Mouse (Mus musculus) thymus, postnatal 0 days (tissue): ENCODE results near the gene Gm2016. TPM values are rescaled to one million over a fixed set of nuclear protein-coding genes. Genes with fewer than 3 reads are reported as not detected.
"Not testable (repeated sequence)": the region's sequence is repeated elsewhere in the genome, so short reads cannot be mapped to it uniquely, and the experiment has no call there.

Experiments used
- DNase-seq: peaks from one replicate; pipeline ENCODE4 v3.0.0-alpha.2; 2015; ENCODE audit warnings: low spot score
- polyA plus RNA-seq: library from polyadenylated mRNA; unstranded; fragments of >200 nt; fragmentation: Nextera tagmentation; extraction: Ambion mirVana; gene quantifications from 2 replicates; pipeline ENCODE4 v1.2.1, GENCODE M21; 2015

Gm2016 gene
- 0.12 TPM in 2 replicates for polyA plus RNA-seq

GRCm38 (mm10) chr12:87873772-87874171 is at the start of gene Gm2016:
Gene Gm2016, plus strand, starts transcription at chr12:87874072.
- not testable (repeated sequence) for DNase-seq

DNA sequence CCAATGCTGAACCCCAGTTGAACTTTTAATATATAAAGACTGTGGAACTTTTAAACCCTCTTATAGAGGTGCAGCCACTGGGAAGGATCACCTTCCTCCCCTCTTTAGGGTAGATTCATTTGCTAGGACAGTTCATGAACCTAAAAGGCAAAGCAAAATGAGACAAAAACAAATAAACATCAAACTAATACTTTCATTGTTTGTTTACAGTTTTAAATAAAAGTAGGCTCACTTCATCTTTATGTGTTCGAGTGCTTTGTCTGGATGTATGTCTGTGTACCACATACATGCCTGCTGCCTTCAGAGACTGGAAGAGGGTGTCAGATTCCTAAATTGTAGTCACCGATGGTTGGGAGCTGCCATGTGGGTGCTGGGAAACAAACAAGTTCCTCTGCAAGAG is 31.6 kb upstream of the Gm2016 start, which contains the start of gene Gm2001:
Gm2001 (minus strand) TSS at position 101 of the 400 bp plus-strand sequence.
- not testable (repeated sequence) for DNase-seq

DNA sequence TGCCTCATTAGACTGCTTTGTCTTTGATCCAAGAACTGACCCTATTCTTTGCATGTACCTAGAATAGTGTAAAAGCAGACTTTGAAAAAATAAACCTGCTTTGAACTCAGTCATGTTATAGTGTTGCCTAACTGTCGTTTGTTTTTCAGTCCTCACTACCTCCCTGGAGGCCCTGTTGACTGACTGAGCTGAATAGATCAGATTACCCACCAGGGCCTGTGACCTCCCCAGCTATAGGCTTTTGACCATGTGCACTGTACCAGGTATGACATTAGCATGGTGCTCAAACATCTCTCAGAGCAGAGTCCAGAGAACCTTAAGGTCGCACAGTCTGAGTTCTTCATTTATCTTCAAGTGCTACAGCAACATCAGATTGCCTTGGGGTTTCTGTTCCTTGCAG is 23.2 kb upstream of the Gm2016 start:
- DNase-seq = not testable (repeated sequence)

GRCm38 (mm10) chr12:87856067-87856466 is 17.8 kb upstream of the Gm2016 start:
- DNase-seq = not testable (repeated sequence)

DNA sequence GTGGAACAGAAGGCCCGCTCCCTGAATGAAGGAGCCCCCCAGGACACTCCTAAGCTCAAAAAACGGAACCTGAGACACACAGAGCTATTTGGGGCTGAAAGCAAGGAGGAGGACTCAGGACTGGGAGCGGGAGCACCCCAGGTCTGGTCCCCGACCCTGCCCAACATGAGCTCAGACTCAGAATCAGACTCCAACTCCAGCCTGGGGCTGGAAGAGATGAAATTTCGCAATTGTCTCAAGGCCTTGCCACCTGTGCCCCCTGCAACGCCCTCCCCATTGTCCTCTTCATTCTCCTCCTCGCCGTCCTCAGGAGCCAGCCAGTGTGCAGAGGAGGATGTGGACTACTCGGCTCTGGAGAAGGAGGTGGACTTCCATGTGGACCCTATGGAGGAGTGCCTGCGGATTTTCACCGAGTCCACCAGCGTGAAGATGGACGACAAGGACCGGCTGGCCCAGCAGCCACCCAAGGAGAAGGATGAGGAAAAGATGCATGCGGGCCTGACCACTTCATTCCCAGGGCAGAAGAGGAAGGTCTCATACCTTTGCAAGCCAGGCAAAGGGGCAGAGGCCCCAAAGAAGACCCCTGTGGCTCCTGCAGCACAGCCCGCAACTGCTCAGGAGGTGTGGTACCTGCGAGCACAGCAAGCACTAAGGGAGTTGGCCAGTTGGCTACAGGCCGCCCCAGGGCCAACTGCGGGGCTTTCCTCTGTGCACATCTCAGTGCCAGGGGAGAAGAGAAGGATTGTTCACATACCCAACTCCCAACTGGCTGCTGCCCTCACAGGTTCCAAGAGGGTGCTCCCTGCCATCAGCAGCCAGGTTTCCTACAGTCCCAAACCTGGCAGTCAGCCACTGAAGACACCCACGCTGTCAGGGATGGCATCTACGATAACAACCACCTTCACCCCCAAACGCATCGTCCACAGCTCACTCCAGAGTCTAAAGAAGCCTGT is 11.9 kb upstream of the Gm2016 start:
- DNase-seq = not testable (repeated sequence)

DNA sequence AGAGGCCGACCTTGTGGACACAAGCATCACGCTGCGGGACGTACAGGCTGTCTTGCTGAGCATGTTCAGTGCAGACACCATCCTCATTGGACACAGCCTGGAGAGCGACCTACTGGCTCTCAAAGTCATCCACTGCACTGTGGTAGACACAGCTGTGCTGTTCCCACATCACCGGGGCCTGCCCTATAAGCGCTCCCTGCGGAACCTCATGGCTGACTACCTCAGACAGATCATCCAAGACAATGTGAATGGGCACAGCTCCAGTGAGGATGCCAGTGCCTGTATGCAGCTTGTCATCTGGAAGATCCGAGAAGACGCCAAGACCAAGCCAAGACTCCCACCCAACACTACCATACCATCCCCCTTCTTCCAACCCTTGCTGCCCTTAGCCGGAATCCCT is 10.2 kb upstream of the Gm2016 start:
- not testable (repeated sequence) for DNase-seq

GRCm38 (mm10) chr12:87864048-87864447 is 9.8 kb upstream of the Gm2016 start:
- DNase-seq = not testable (repeated sequence)

DNA sequence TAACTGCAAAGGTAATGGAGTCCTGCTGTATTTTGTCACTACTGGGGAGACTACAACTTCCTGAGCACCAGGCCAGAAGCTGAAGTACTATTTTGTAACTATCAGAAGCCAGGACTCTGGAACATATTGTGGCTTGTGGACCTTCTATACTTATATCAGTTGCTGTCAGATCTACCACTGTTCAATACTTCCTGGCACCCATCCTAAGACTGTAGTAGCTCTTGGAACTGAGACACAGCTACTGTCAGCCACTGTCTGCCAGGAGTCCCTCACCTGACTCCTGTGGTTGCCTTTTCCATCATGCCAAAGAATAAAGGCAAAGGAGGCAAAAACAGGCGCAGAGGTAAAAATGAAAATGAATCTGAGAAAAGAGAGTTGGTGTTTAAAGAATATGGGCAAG is 21.2 kb downstream of the Gm2016 start, which contains the start of gene Gm2022:
Gm2022 (plus strand) TSS at position 301 of the 400 bp plus-strand sequence.
- not testable (repeated sequence) for DNase-seq

DNA sequence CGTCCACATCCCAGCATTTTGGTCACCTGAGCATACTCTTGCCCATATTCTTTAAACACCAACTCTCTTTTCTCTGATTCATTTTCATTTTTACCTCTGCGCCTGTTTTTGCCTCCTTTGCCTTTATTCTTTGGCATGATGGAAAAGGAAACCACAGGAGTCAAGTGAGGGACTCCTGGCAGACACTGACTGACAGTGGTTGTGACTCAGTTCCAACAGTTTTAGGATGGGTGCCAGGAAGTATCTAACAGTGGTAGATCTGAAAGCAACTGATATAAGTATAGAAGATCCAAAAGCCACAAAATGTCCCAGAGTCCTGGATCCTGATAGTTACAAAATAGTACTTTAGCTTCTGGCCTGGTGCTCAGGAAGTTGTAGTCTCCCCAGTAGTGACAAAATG is 45.8 kb downstream of the Gm2016 start, which contains the start of gene Gm2035:
Gm2035 (minus strand) TSS at position 137 of the 400 bp plus-strand sequence.
- not testable (repeated sequence) for DNase-seq

Other genes starting within 250 kb of the Gm2016 start
- gene Gm16381, start 229.5 kb upstream of the Gm2016 start, polyA plus RNA-seq = not detected in 2 replicates
- gene Gm21319, start 98.3 kb upstream of the Gm2016 start, polyA plus RNA-seq = not detected in 2 replicates
- not detected in 2 replicates for gene Gm21936, start 78.6 kb upstream of the Gm2016 start, polyA plus RNA-seq
- not detected in 2 replicates for gene BB287469, start 57.5 kb upstream of the Gm2016 start, polyA plus RNA-seq
- not detected in 2 replicates for gene Gm2001, start 31.7 kb upstream of the Gm2016 start, polyA plus RNA-seq
- gene Gm2022, start 21.3 kb downstream of the Gm2016 start, polyA plus RNA-seq = not detected in 2 replicates
- not detected in 2 replicates for gene Gm2035, start 45.8 kb downstream of the Gm2016 start, polyA plus RNA-seq
- gene Gm2042, start 80.0 kb downstream of the Gm2016 start, polyA plus RNA-seq = not detected in 2 replicates
- not detected in 2 replicates for gene Gm2075, start 137.8 kb downstream of the Gm2016 start, polyA plus RNA-seq
- not detected in 2 replicates for gene Gm6803, start 144.7 kb downstream of the Gm2016 start, polyA plus RNA-seq
- not detected in 2 replicates for gene Gm2056, start 152.9 kb downstream of the Gm2016 start, polyA plus RNA-seq
- not detected in 2 replicates for gene Gm16368, start 209.6 kb downstream of the Gm2016 start, polyA plus RNA-seq